In genomic region chr10:91126618-91127355, GRCm38 (mm10) we compare ENCODE assay signal across 16 mouse cellular contexts. TPM values are rescaled to one million over a fixed set of nuclear protein-coding genes. Genes with fewer than 3 reads are reported as not detected.
A peak's percentile ranks its signal among the peaks of the same experiment; 100 is the strongest.
DNase-seq lines count a peak whose midpoint lies in the region; ATAC-seq and TF ChIP-seq lines count a peak whose summit lies in the region.
"Had no signal": no experiment of that assay in that cellular context is flagged by ENCODE, and none has a peak within 500 bp of the region (broad histone marks: within the 10 kb centered on the region; RNA-seq: fewer than 3 reads in every experiment).

No protein-coding gene starts in this region.

- TF ChIP-seq POLR2A in heart, adult 2 months (IDR thresholded peaks at IDR 0.05; ENCODE audit: insufficient read depth, low read depth, low read length) = no peak

- H3K9me3 ChIP-seq in heart, embryonic 14.5 days (ENCODE audit: control insufficient read depth, low read length) = 0 out of 2 replicates have a peak, but pooled peaks cover 3% of the 10 kb centered on the region
- H3K9me3 ChIP-seq: hindbrain, embryonic 10.5 days; midbrain, embryonic 15.5 days; stomach, embryonic 15.5 days had no signal

- no peak overlapping the region for H3K4me2 ChIP-seq in heart, embryonic 14.5 days (ENCODE audit: low read length)
- H3K4me2 ChIP-seq: limb, embryonic 13.5 days; lung, embryonic 14.5 days; midbrain, embryonic 15.5 days; stomach, embryonic 15.5 days had no signal

- TF ChIP-seq EP300 in heart, adult 2 months (IDR thresholded peaks at IDR 0.05; ENCODE audit: insufficient read depth, low read depth, low read length) = no peak

- intact Hi-C loops in heart, adult 2 months (cut with DNase I) = no loop called here

- WGBS in heart, adult 2 months = 45% methylated on average over 10 of the region's 10 CpGs
- WGBS in heart, embryonic 14.5 days = 26% methylated on average over 10 of the region's 10 CpGs

- peaks cover 9% of the 10 kb centered on the region for H3K36me3 ChIP-seq in heart, adult 2 months (ENCODE audit: control insufficient read depth, insufficient read depth, low read length)
- peaks cover 9% of the 10 kb centered on the region for H3K36me3 ChIP-seq in heart, embryonic 14.5 days (ENCODE audit: control insufficient read depth, insufficient read depth, low read length)
- H3K36me3 ChIP-seq: midbrain, embryonic 15.5 days; stomach, embryonic 15.5 days had no signal

- ATAC-seq in heart, embryonic 14.5 days (ENCODE audit: insufficient number of reproducible peaks, insufficient read depth, low FRiP score, low read depth) = no peak
- ATAC-seq: forebrain, embryonic 14.5 days; midbrain, embryonic 15.5 days had no signal

- no peak for TF ChIP-seq CTCF in heart, adult 2 months (IDR thresholded peaks at IDR 0.05)

- H3K79me2 ChIP-seq in heart, adult 2 months (replicated peaks; ENCODE audit: control insufficient read depth, insufficient read depth, low read length) = peaks cover 3% of the 10 kb centered on the region; the same call in 1 of the 2 replicates

- H3K27ac ChIP-seq in heart, adult 2 months = peak overlapping the region; percentile 81
- peak overlapping the region; percentile 79 to 95 for H3K27ac ChIP-seq in heart, embryonic 14.5 days (replicated peaks in 1 of 2; ENCODE audit: control insufficient read depth in 1 of 2, insufficient read depth in 1 of 2, low read depth in 2 of 2, low read length in 2 of 2)
- H3K27ac ChIP-seq: hindbrain, embryonic 10.5 days; limb, embryonic 13.5 days; midbrain, embryonic 15.5 days; stomach, embryonic 15.5 days had no signal

- no peaks in the 10 kb centered on the region for H3K27me3 ChIP-seq in heart, adult 2 months (ENCODE audit: control insufficient read depth, insufficient read depth, low read length)
- no peaks in the 10 kb centered on the region for H3K27me3 ChIP-seq in heart, embryonic 14.5 days (ENCODE audit: control insufficient read depth, insufficient read depth, low read length)
- H3K27me3 ChIP-seq: limb, embryonic 13.5 days; midbrain, embryonic 15.5 days; stomach, embryonic 15.5 days had no signal

- 0 out of 2 replicates have a peak overlapping the region, but pooled peaks have one; percentile 32 for H3K9ac ChIP-seq in heart, adult 2 months (ENCODE audit: low read depth, low read length)
- H3K9ac ChIP-seq in heart, embryonic 14.5 days (ENCODE audit: low read length) = 0 out of 2 replicates have a peak overlapping the region, but pooled peaks have one; percentile 34
- H3K9ac ChIP-seq: limb, embryonic 13.5 days; lung, embryonic 14.5 days; midbrain, embryonic 15.5 days; stomach, embryonic 15.5 days had no signal

- H3K4me1 ChIP-seq in heart, adult 2 months (ENCODE audit: control insufficient read depth, insufficient read depth, low read length) = peaks cover 5% of the 10 kb centered on the region
- peaks cover 7 to 11% of the 10 kb centered on the region in 2 experiments for H3K4me1 ChIP-seq in heart, embryonic 14.5 days (ENCODE audit: control insufficient read depth in 2 of 2, insufficient read depth in 2 of 2, low read length in 2 of 2)

- peak in 1 of 2 experiments; percentile 21 for DNase-seq in heart, adult 2 months
- DNase-seq in heart, postnatal 4 days = no peak
- peak; percentile 25 for DNase-seq in adrenal gland, postnatal 14 days
- DNase-seq in kidney, postnatal 10 days = peak; percentile 30
- no peak for DNase-seq in retina, embryonic 14.5 days (ENCODE audit: low spot score)
- DNase-seq in cerebellum, adult 9-10 months = no peak
- DNase-seq: cerebellum, adult 2 months; gastrocnemius, postnatal 10 days; lung, embryonic 14.5 days; thymus, postnatal 14 days had no signal

- H3K4me3 ChIP-seq in heart, adult 2 months = no peak overlapping the region
- H3K4me3 ChIP-seq in heart, embryonic 14.5 days (ENCODE audit: control insufficient read depth in 1 of 2, insufficient read depth in 1 of 2, low read depth in 1 of 2, low read length in 2 of 2) = no peak overlapping the region
- H3K4me3 ChIP-seq: hindbrain, embryonic 10.5 days; limb, embryonic 13.5 days; midbrain, embryonic 15.5 days; stomach, embryonic 15.5 days had no signal

RNA-seq across cellular contexts. Expression of gene Slc25a3, which starts 2.9 kb away (rescaled TPM):
- 1,000 to 10,000 TPM; 2,279 to 2,697 TPM for total RNA-seq in heart, adult 2 months (2021)
- 1,459 and 1,712 TPM in 2 replicates for polyA plus RNA-seq in heart, adult 2 months (2012; rRNA removed)
- 1,000 to 10,000 TPM; 1,954 to 1,992 TPM for total RNA-seq in heart, postnatal 4 days (2021)
- 859 and 881 TPM in 2 replicates for total RNA-seq in adrenal gland, postnatal 14 days (2021)
- polyA plus RNA-seq in heart, embryonic 14.5 days (2014; fragmentation: Nextera tagmentation; extraction: Ambion mirVana) = 1,147 and 1,166 TPM in 2 replicates

RNA-seq across cellular contexts. Expression of gene Ikbip, which starts 44.0 kb away (rescaled TPM):
- total RNA-seq in heart, adult 2 months (2021) = 10 to 100 TPM; 18.7 to 20.2 TPM
- polyA plus RNA-seq in heart, adult 2 months (2012; rRNA removed) = 4.2 and 8.3 TPM in 2 replicates
- total RNA-seq in heart, postnatal 4 days (2021) = 10 to 100 TPM; 25.2 to 25.3 TPM
- 30.8 and 34.5 TPM in 2 replicates for total RNA-seq in adrenal gland, postnatal 14 days (2021)
- polyA plus RNA-seq in heart, embryonic 14.5 days (2014; fragmentation: Nextera tagmentation; extraction: Ambion mirVana) = 43.7 and 48.3 TPM in 2 replicates

RNA-seq across cellular contexts. Expression of gene Apaf1, which starts 44.2 kb away (rescaled TPM):
- total RNA-seq in heart, adult 2 months (2021) = 1 to 10 TPM; 5.2 to 5.6 TPM
- polyA plus RNA-seq in heart, adult 2 months (2012; rRNA removed) = 3.9 and 6.4 TPM in 2 replicates
- 10 to 100 TPM; 18.1 to 19.9 TPM for total RNA-seq in heart, postnatal 4 days (2021)
- total RNA-seq in adrenal gland, postnatal 14 days (2021) = 11.4 and 11.7 TPM in 2 replicates
- 17.3 and 19.2 TPM in 2 replicates for polyA plus RNA-seq in heart, embryonic 14.5 days (2014; fragmentation: Nextera tagmentation; extraction: Ambion mirVana)

RNA-seq across cellular contexts. Expression of gene Tmpo, which starts 54.3 kb away (rescaled TPM):
- total RNA-seq in heart, adult 2 months (2021) = 10 to 100 TPM; 39.8 to 40.1 TPM
- polyA plus RNA-seq in heart, adult 2 months (2012; rRNA removed) = 13.9 and 26.2 TPM in 2 replicates
- 100 to 1,000 TPM; 186 to 192 TPM for total RNA-seq in heart, postnatal 4 days (2021)
- 117 and 128 TPM in 2 replicates for total RNA-seq in adrenal gland, postnatal 14 days (2021)
- polyA plus RNA-seq in heart, embryonic 14.5 days (2014; fragmentation: Nextera tagmentation; extraction: Ambion mirVana) = 170 and 181 TPM in 2 replicates

Comparison
In these comparisons a context has a peak if more than half of its experiments do, and no peak if none do; other contexts are left out.
1. DNase-seq: peak in adrenal gland, postnatal 14 days (single experiment) and kidney, postnatal 10 days (single experiment); none in heart, postnatal 4 days (single experiment), retina, embryonic 14.5 days (single experiment) and cerebellum, adult 9-10 months (single experiment).